Mouse (Mus musculus) intestine, embryonic 14.5 days (tissue): ENCODE measurements around the gene Ccndbp1. TPM values are rescaled to one million over a fixed set of nuclear protein-coding genes. Genes with fewer than 3 reads are reported as not detected.
"Not testable (repeated sequence)": the region's sequence is repeated elsewhere in the genome, so short reads cannot be mapped to it uniquely, and the experiment has no call there.

Source experiments
- ATAC-seq: fragments of 200-750 bp; cut with Nextera tagmentation; replicated peaks from 2 replicates; pipeline ENCODE4 v1.8.0; 2017; ENCODE audit warnings: low read depth, moderate number of reproducible peaks, moderate TSS enrichment, moderate library complexity; ENCODE audit not compliant: low FRiP score, low TSS enrichment
- DNase-seq: peaks from one replicate; pipeline ENCODE4 v3.0.0-alpha.2; 2018; ENCODE audit warnings: low spot score
- H3K27ac ChIP-seq: fragments of 300-500 bp; sonication (generic); 2 replicates; pipeline ENCODE4 v1.5.1; 2014; ENCODE audit warnings: low read depth, mild to moderate bottlenecking, control low read depth
- H3K27me3 ChIP-seq: fragments of 300-500 bp; sonication (generic); replicated peaks from 2 replicates; pipeline ENCODE4 v1.6.1; 2014; ENCODE audit warnings: low read length, control low read depth; ENCODE audit not compliant: control insufficient read depth, insufficient read depth
- H3K36me3 ChIP-seq: fragments of 300-500 bp; sonication (generic); 2 replicates; pipeline ENCODE4 v1.6.1; 2014; ENCODE audit warnings: low read length, control low read depth; ENCODE audit not compliant: control insufficient read depth, insufficient read depth
- H3K4me1 ChIP-seq: fragments of 300-500 bp; sonication (generic); replicated peaks from 2 replicates; pipeline ENCODE4 v1.6.1; 2014; ENCODE audit warnings: low read length, control low read depth, mixed read lengths; ENCODE audit not compliant: control insufficient read depth, insufficient read depth
- H3K4me2 ChIP-seq: fragments of 300-500 bp; sonication (generic); 2 replicates; pipeline ENCODE4 v1.6.1; 2014; ENCODE audit warnings: low read length
- H3K4me3 ChIP-seq: fragments of 300-500 bp; sonication (generic); 2 replicates; pipeline ENCODE4 v1.5.1; 2014; ENCODE audit warnings: low read depth, low read length, control low read depth, mixed read lengths
- H3K9ac ChIP-seq: fragments of 300-500 bp; sonication (generic); 2 replicates; pipeline ENCODE4 v1.6.1; 2014; ENCODE audit warnings: mild to moderate bottlenecking, low read length
- H3K9me3 ChIP-seq: fragments of 300-500 bp; sonication (generic); 2 replicates; pipeline ENCODE4 v1.6.1; 2016; ENCODE audit warnings: low read length, control low read depth; ENCODE audit not compliant: control insufficient read depth
- WGBS: fragments of 180-500 bp; shearing (Covaris S2); extraction: QIAGEN DNeasy Blood & Tissue Kit; methylation state at CpG from one replicate; pipeline ENCODE4 v1.1.7; 2014; 5-methylcytosine and 5-hydroxymethylcytosine counted together
- polyA plus RNA-seq: library from polyadenylated mRNA; unstranded; fragments of >200 nt; fragmentation: Nextera tagmentation; extraction: Ambion mirVana; gene quantifications from 2 replicates; pipeline ENCODE4 v1.2.1, GENCODE M21; 2014

The Ccndbp1 gene
- polyA plus RNA-seq, 1 experiment from 2014 or later, result 36.0 TPM

DNA sequence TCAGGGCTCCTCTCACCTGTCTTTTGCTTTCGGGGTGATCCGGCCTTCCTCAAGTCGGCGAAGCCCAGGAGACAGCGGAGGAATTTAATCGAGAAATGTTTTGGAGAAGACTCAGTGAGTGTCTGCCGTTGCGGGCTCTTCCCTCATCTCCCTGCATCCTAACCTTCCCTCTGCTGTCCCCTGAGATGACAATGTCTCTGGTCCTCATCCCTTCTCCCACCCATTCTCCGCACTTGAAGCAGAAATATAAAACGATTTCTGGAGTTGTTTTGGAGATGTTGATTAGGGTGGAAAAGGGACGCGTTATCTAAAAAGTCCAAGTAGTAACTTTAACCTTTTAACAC is 433 bp downstream of the Ccndbp1 start:
- H3K36me3 ChIP-seq, result peaks cover 16% of the 10 kb centered on the region
- under 1% methylated on average over 12 of the region's 12 CpGs for WGBS

DNA sequence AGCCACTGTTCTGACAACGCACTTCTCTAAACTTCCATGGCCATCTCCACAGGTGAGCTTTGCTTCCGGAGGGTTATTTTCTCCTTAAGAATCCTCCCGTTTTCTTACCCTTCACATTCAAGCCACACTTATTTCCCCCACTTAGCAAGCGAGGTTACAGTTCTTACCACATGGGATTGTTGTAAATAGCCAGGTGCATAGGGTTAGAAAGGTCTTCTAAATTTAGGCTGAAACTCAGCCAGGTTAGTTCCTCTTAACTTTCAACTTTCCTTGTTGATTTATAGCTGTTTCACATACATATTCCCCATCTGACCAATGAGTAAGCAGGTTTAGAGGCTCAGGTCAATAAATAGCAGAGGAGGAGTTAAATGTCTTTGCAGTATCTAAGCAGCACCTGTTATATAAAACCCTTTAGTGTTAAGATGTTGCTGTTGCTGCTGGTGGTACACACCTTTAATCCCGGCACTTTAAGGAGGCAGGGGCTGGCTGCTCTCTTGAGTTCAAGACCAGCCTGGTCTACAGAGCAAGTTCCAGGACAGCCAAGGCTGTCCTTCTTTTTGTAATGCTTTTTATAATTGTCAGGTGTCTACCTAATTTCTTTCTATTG is 971 bp downstream of the Ccndbp1 start:
- H3K27me3 ChIP-seq, result no peaks in the 10 kb centered on the region
- peak overlapping the region; percentile 57 for H3K9ac ChIP-seq
- H3K4me2 ChIP-seq, result peak overlapping the region; percentile 93
- H3K36me3 ChIP-seq, result peaks cover 20% of the 10 kb centered on the region
- WGBS, result 21% methylated on average over 5 of the region's 5 CpGs
- peaks cover 7% of the 10 kb centered on the region for H3K4me1 ChIP-seq
- H3K9me3 ChIP-seq, result no peaks in the 10 kb centered on the region
- no peak overlapping the region for H3K27ac ChIP-seq
- ATAC-seq (no peak), DNase-seq (no peak)
- H3K4me3 ChIP-seq, result peak overlapping the region; percentile 77

More for the DNA sequence above, 433 bp downstream of the Ccndbp1 start:
- Histone ChIP-seq H3K9me3 (no peaks in the 10 kb centered on the region), H3K4me1 (peaks cover 7% of the 10 kb centered on the region), H3K4me2 (peak overlapping the region; percentile 93), H3K9ac (peak overlapping the region; percentile 57), H3K27me3 (no peaks in the 10 kb centered on the region), H3K4me3 (peak overlapping the region; percentile 77), H3K27ac (no peak overlapping the region)
- DNase-seq (no peak), ATAC-seq (no peak)

- no peak for DNase-seq
- no peak overlapping the region for H3K4me3 ChIP-seq
- ATAC-seq, result no peak
These were observed 4.5 kb downstream of the Ccndbp1 start for GRCm38 (mm10) chr2:121012676-121013075.

GRCm38 (mm10) chr2:121015507-121015906 is 7.3 kb downstream of the Ccndbp1 start:
- no peak overlapping the region for H3K27ac ChIP-seq
- WGBS, result 86% methylated on average over 2 of the region's 2 CpGs
- no peaks in the 10 kb centered on the region for H3K9me3 ChIP-seq
- ATAC-seq (no peak), DNase-seq (no peak)
- no peak overlapping the region for H3K9ac ChIP-seq
- no peak overlapping the region for H3K4me3 ChIP-seq
- no peak overlapping the region for H3K4me2 ChIP-seq
- H3K4me1 ChIP-seq, result no peaks in the 10 kb centered on the region
- no peaks in the 10 kb centered on the region for H3K27me3 ChIP-seq
- H3K36me3 ChIP-seq, result peaks cover 45% of the 10 kb centered on the region

More at GRCm38 (mm10) chr2:121012676-121013075, 4.5 kb downstream of the Ccndbp1 start:
- Histone ChIP-seq H3K4me2 (no peak overlapping the region), H3K9ac (no peak overlapping the region), H3K9me3 (no peaks in the 10 kb centered on the region), H3K27me3 (no peaks in the 10 kb centered on the region), H3K4me1 (peaks cover 7% of the 10 kb centered on the region), H3K27ac (no peak overlapping the region), H3K36me3 (peaks cover 44% of the 10 kb centered on the region)
- 89% methylated on average over 9 of the region's 9 CpGs for WGBS

DNA sequence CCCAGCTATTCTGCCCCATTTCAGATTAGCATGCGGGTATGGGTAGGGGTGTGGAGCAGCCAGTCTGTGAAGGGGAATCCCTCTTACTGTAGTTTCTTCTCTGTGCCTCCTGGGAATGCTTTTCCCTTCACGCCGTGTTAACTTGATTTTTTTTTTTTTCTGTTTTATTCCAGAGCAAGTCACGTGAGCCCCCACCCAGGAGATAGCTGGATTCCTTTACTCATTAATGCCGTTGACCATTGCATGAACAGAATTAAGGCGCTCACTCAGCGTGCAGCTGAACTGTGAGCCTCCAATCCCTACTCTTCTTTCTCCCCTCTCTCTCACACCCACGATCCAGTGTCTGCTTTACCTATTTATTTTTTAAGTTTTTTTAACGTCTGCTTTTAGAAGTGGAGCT is 8.0 kb downstream of the Ccndbp1 start:
- peaks cover 40% of the 10 kb centered on the region for H3K36me3 ChIP-seq
- H3K9ac ChIP-seq, result no peak overlapping the region
- WGBS, result 90% methylated on average over 9 of the region's 9 CpGs
- no peak overlapping the region for H3K4me3 ChIP-seq
- no peaks in the 10 kb centered on the region for H3K27me3 ChIP-seq
- no peaks in the 10 kb centered on the region for H3K4me1 ChIP-seq
- DNase-seq, result no peak
- H3K4me2 ChIP-seq, result no peak overlapping the region
- H3K27ac ChIP-seq, result no peak overlapping the region
- no peak for ATAC-seq
- no peaks in the 10 kb centered on the region for H3K9me3 ChIP-seq

DNA sequence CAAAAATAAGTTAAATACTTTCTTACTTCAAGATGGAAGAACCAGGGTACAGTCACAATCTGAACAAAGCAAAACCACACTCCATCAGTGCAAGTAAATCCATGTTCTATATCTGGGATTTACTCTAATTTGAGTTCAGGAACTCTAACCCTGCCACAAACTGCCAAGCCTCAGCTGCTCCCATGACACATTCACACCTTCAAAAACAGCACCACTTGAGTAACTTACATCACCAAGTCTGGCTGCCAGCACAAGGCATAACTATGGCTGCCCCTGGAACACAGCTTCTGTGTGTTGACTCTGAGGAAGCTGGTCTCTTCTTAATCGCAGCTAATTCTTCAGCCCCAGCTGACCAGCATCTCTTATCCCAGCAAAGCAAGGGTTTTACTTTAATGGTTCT is 8.9 kb downstream of the Ccndbp1 start:
- H3K36me3 ChIP-seq, result peaks cover 39% of the 10 kb centered on the region

GRCm38 (mm10) chr2:121022918-121023317 is 14.7 kb downstream of the Ccndbp1 start:
- Histone ChIP-seq H3K27me3 (no peaks in the 10 kb centered on the region), H3K9me3 (no peaks in the 10 kb centered on the region), H3K4me1 (no peaks in the 10 kb centered on the region), H3K4me2 (no peak overlapping the region), H3K9ac (no peak overlapping the region), H3K4me3 (no peak overlapping the region), H3K27ac (no peak overlapping the region), H3K36me3 (no peaks in the 10 kb centered on the region)
- DNase-seq (no peak), ATAC-seq (no peak)
- 70% methylated on average over 5 of the region's 5 CpGs for WGBS

More for the DNA sequence above, 8.9 kb downstream of the Ccndbp1 start:
- DNase-seq (no peak), ATAC-seq (no peak)
- no peak overlapping the region for H3K4me3 ChIP-seq
- no peaks in the 10 kb centered on the region for H3K9me3 ChIP-seq
- H3K27ac ChIP-seq, result no peak overlapping the region
- H3K4me1 ChIP-seq, result no peaks in the 10 kb centered on the region
- H3K9ac ChIP-seq, result no peak overlapping the region
- H3K27me3 ChIP-seq, result no peaks in the 10 kb centered on the region
- 87% methylated on average over 1 of the region's 1 CpGs for WGBS
- no peak overlapping the region for H3K4me2 ChIP-seq

GRCm38 (mm10) chr2:121036733-121037341 is 28.6 kb downstream of the Ccndbp1 start, which contains the start of gene Epb42:
Gene Epb42, minus strand, starts transcription at chr2:121037072.
- H3K36me3 ChIP-seq, result no peaks in the 10 kb centered on the region
- H3K9ac ChIP-seq, result no peak within 1 kb of the TSS
- H3K27me3 ChIP-seq, result no peaks in the 10 kb centered on the region
- 58% methylated on average over 5 of the region's 5 CpGs for WGBS
- H3K9me3 ChIP-seq, result no peaks in the 10 kb centered on the region
- H3K4me1 ChIP-seq, result no peaks in the 10 kb centered on the region
- H3K4me2 ChIP-seq, result no peak within 1 kb of the TSS
- DNase-seq (no peak), ATAC-seq (no peak)
- no peak within 1 kb of the TSS for H3K4me3 ChIP-seq
- no peak within 1 kb of the TSS for H3K27ac ChIP-seq

GRCm38 (mm10) chr2:121038851-121039250 is 30.6 kb downstream of the Ccndbp1 start:
- not testable (repeated sequence) for H3K27me3 ChIP-seq, H3K9me3 ChIP-seq, H3K4me1 ChIP-seq, DNase-seq, H3K36me3 ChIP-seq, H3K4me3 ChIP-seq, H3K27ac ChIP-seq, H3K4me2 ChIP-seq, ATAC-seq, H3K9ac ChIP-seq
- whole genome bisulfite sequencing, result 96% methylated on average over 1 of the region's 1 CpGs
